Mouse (Mus musculus) embryonic facial prominence, embryonic 10.5 days (tissue): ENCODE measurements around the gene Gucy2d. TPM values are rescaled to one million over a fixed set of nuclear protein-coding genes. Genes with fewer than 3 reads are reported as not detected.
A peak's percentile ranks its signal among the peaks of the same experiment; 100 is the strongest.

ENCODE experiments used
- DNase-seq: peaks from one replicate; pipeline ENCODE4 v3.0.0-alpha.2; 2017; ENCODE audit warnings: low spot score
- H3K27ac ChIP-seq: fragments of 300-500 bp; sonication (generic); replicated peaks from 2 replicates; pipeline ENCODE4 v1.5.1; 2016; ENCODE audit warnings: mild to moderate bottlenecking
- H3K27me3 ChIP-seq: fragments of 300-500 bp; sonication (generic); replicated peaks from 2 replicates; pipeline ENCODE4 v1.6.1; 2016; ENCODE audit warnings: low read depth, mild to moderate bottlenecking; ENCODE audit not compliant: poor library complexity, severe bottlenecking
- H3K36me3 ChIP-seq: fragments of 300-500 bp; sonication (generic); replicated peaks from 2 replicates; pipeline ENCODE4 v1.6.1; 2016; ENCODE audit warnings: mild to moderate bottlenecking, moderate library complexity
- H3K4me1 ChIP-seq: fragments of 300-500 bp; sonication (generic); 2 replicates; pipeline ENCODE4 v1.6.1; 2016
- H3K4me3 ChIP-seq: fragments of 300-500 bp; sonication (generic); 2 replicates; pipeline ENCODE4 v1.5.1; 2016; ENCODE audit warnings: mild to moderate bottlenecking, moderate library complexity
- H3K9me3 ChIP-seq: fragments of 300-500 bp; sonication (generic); 2 replicates; pipeline ENCODE4 v1.6.1; 2016; ENCODE audit warnings: mild to moderate bottlenecking
- WGBS: fragments of 180-500 bp; shearing (Covaris S2); methylation state at CpG from one replicate; pipeline ENCODE4 v1.1.7; 2016; 5-methylcytosine and 5-hydroxymethylcytosine counted together
- polyA plus RNA-seq: library from polyadenylated mRNA; unstranded; fragments of >200 nt; fragmentation: Nextera tagmentation; extraction: Ambion mirVana; gene quantifications from 2 replicates; pipeline ENCODE4 v1.2.1, GENCODE M21; 2016

Gucy2d gene
- polyA plus RNA-seq, 1 experiment from 2014 or later: not detected

DNA sequence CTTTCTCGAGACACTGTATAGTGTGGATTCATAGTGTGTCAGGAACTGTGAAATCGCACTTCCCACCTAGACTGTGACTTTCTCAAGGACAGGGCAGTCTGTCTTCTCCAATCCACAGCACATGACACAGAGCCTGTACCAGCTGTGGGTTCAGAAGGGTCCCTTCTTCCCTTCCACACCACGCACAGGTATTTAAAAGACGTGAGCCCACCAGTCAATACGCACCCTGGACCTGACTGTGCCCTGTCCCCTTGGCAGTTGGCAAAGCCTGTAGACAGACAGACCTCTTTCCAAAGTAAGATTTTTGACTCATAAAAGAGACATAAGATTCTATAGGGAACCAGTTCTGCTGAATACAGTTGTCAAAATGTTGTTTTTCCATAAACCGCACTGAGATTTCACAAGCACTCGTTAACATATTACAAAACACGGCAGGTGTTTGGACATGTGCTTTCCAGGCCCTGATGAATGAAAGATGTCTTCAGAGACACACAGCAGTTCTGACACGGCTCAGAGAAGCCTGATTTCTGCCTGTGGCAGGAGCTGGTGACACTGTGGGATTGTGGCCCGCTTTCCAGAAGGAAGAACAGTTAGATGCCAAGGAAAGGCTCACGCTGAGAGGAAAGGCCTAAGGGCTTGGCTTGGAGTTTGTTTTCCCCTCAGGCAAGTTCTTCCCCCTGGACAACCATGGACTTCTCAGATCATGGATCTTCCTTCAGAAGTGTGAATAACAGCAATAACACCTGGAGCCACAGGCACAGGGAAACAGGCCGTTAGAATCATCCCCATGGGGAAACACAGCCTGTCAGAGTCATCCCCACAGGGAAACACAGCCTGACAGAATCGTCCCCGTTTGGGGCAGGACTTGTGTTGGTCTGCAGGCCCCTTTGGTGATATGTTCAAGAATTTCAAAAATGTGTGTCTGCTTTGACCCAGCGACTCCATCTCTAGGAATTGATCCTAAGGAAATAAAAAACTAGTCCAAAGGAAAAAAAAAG lies 71.0 kb downstream of the Gucy2d start:
- DNase-seq: no peak
- peak overlapping the region; percentile 54; the same call in 1 of the 2 replicates for H3K27ac ChIP-seq
- WGBS: 70% methylated on average over 15 of the region's 15 CpGs

DNA sequence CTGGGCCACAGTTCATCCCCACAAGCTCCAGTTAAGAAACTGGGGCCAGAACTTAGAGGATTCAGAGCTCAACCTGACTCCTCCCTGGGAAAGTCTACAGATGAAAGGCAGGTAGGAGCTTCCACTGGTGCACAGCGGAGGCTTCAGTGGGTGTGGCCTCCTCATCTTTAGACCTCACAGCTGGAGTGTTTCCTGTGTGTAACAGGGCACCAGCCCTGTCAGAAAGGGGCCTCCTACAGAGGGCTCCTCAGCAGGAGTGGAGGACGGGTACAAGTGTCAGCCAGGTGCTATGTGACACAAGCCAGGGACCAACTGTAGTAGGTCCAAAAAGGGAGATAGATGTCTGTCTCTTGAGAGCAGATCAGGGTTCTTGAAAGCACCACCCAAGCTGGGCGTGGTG lies 73.0 kb downstream of the Gucy2d start:
- Histone ChIP-seq H3K9me3 (no peaks in the 10 kb centered on the region), H3K4me1 (peaks cover 4% of the 10 kb centered on the region), H3K27ac (no peak overlapping the region), H3K27me3 (no peaks in the 10 kb centered on the region), H3K4me3 (no peak overlapping the region), H3K36me3 (no peaks in the 10 kb centered on the region)
- no peak for DNase-seq
- 66% methylated on average over 3 of the region's 3 CpGs for WGBS

More for the DNA sequence above, 71.0 kb downstream of the Gucy2d start:
- no peaks in the 10 kb centered on the region for H3K27me3 ChIP-seq
- H3K4me3 ChIP-seq: no peak overlapping the region
- peaks cover 4% of the 10 kb centered on the region for H3K4me1 ChIP-seq
- H3K9me3 ChIP-seq: no peaks in the 10 kb centered on the region
- no peaks in the 10 kb centered on the region for H3K36me3 ChIP-seq

DNA sequence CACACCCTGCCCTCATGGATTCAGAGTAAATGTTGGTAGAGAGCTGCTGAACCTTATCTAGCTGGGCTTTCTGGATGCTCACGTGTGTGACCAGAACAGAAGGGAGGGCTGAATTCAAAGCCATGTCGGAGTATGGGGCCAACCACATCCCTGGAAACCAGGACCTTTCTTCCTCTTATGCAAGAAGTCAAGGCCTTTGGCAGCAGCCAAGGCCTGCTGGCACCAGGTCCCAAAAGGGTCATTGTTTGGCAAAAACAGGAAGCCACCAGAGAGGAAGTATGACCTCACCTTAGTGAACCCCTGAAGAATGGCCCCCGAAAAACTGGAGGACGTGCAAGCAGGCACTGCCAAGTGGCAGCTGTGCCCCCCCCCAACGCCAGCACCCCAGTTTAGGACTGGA lies 82.4 kb downstream of the Gucy2d start:
- Histone ChIP-seq H3K27me3 (peaks cover 16% of the 10 kb centered on the region), H3K4me1 (peaks cover 13% of the 10 kb centered on the region), H3K36me3 (no peaks in the 10 kb centered on the region), H3K9me3 (no peaks in the 10 kb centered on the region), H3K4me3 (no peak overlapping the region), H3K27ac (no peak overlapping the region)
- no peak for DNase-seq
- WGBS: 77% methylated on average over 5 of the region's 5 CpGs

DNA sequence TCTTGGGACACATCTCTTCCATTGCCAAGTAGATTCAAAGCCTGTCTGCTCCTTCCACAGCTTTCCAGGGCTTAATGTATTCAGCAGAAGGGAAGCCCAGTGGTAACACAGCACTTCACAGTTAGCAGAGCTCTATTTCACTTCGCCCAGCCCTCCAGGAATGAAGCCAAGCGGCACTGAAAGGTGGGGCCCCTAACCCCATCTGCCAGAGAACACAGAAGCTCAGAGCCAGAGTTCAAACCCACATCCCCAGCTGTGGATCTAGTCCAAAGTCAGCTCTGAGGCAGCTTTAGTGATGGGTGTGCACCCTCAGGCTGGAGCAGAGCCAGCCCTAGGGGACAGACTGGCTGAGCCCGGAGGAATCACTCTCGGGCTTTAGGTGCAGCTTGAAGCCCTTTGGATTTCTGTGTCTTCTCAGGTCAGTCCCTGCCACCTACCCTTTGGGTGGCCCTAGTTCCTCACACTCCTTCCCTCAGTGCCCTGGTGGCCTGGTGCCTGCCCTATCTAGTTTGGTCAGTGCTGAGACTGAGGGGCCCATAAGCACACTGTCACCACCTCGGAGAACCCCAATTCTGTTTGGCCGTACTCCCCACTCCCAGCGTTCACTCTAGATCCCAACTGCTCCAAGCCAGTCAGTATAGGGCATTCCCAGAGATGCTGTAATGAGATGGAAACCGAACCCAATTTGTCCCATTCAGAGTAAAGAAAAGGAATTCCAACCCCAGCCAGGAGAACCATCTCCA lies 83.0 kb downstream of the Gucy2d start:
- H3K4me1 ChIP-seq: peaks cover 13% of the 10 kb centered on the region
- peaks cover 16% of the 10 kb centered on the region for H3K27me3 ChIP-seq
- H3K27ac ChIP-seq: 0 out of 2 replicates have a peak overlapping the region, but pooled peaks have one; percentile 20
- DNase-seq: no peak
- no peaks in the 10 kb centered on the region for H3K36me3 ChIP-seq
- no peaks in the 10 kb centered on the region for H3K9me3 ChIP-seq
- 85% methylated on average over 8 of the region's 8 CpGs for WGBS
- no peak overlapping the region for H3K4me3 ChIP-seq

DNA sequence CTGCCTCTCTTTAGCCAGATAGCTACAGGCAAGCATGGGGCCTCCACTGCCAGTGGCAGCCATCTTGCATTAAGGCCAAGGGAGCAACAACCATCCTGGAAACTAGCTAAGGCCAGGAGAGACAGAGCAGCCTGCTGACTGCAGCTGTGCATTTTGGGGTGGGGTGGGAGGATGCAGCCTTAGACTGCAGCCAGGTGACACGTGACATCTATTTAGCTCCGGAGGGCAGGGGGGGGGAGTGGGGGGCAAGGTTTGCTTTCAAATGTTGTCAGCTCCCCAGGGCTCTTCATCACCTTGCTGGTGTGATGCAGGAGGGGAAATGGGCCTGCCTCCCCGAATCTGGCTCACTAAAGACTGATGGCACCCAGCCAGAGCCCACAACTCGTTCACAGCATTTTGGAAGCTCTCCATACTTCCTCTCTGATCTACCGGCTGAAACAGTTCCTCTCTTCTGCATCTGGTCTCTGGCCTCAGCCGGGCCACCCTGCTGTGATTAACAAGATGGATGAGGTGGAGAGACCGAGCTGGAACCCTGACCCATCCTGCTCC lies 83.7 kb downstream of the Gucy2d start:
- peak overlapping the region; percentile 1; the same call in 1 of the 2 replicates for H3K27ac ChIP-seq
- WGBS: 21% methylated on average over 7 of the region's 7 CpGs
- H3K4me3 ChIP-seq: 0 out of 2 replicates have a peak overlapping the region, but pooled peaks have one; percentile 5
- H3K9me3 ChIP-seq: no peaks in the 10 kb centered on the region
- no peak for DNase-seq
- no peaks in the 10 kb centered on the region for H3K36me3 ChIP-seq
- H3K4me1 ChIP-seq: peaks cover 13% of the 10 kb centered on the region
- H3K27me3 ChIP-seq: peaks cover 16% of the 10 kb centered on the region

DNA sequence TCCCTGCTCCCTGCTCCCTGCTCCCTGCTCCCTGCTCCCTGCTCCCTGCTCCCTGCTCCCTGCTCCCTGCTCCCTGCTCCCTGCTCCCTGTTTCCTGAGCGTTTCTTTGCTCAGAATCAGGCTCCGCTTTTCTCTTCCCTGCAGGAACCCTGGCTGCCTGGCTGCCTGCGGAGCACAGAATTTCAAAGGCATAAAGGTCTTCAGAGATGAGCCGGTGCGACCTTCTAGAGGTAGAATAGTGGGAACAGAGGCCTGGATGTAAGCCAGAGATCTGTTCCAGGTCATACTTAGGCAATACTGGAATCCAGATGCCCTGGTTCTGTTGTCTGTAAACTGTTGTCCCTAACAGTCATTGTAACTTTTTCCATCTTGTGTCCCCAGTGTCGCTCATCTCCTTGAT lies 84.2 kb downstream of the Gucy2d start:
- no peak overlapping the region for H3K4me3 ChIP-seq
- H3K27ac ChIP-seq: no peak overlapping the region; the same call in 1 of the 2 replicates

DNA sequence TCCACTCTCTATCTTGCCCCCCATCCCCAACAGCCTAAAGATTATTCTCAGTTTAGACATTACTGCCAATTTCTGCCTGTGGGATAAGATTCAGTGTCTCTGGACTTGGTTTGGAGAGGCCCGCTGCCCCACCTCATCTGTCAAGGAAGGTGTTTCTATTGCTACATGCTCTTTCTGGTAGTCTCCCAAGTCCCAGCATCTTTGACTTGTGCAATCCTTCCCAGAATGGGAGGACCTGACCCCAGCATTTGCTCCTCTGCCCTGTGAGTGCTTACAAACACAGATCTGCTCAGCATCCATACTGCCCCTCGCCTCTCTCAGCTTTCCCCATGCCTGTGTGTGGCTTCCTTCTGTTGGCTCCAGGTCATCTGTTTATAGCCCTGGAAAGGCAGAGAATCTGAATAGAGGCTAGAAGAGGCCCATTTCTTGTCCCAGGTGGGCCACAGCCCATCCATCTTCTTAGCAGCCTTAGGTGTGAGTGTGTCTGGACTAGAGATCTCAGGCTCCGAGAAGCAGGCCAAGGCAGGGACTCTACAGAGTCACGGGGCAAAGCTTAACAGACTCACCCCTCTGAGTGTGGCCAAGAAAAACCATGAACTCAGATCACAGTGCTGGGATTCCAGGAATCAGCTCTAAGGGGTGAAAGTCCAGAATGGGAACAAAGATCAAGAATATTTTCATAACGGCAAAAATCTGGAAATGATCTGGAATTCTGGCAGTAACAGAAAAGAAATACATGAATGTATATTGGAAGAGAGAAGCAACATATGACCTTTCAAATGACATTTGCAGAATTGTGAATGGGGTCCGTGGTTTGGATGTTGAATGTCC lies 84.9 kb downstream of the Gucy2d start:
- DNase-seq: no peak
- Histone ChIP-seq H3K4me3 (no peak overlapping the region), H3K27me3 (peaks cover 16% of the 10 kb centered on the region), H3K36me3 (no peaks in the 10 kb centered on the region), H3K9me3 (no peaks in the 10 kb centered on the region), H3K27ac (no peak overlapping the region), H3K4me1 (peaks cover 13% of the 10 kb centered on the region)
- 83% methylated on average over 6 of the region's 6 CpGs for WGBS

More for the DNA sequence above, 84.2 kb downstream of the Gucy2d start:
- DNase-seq: no peak
- no peaks in the 10 kb centered on the region for H3K36me3 ChIP-seq
- H3K9me3 ChIP-seq: no peaks in the 10 kb centered on the region
- H3K4me1 ChIP-seq: peaks cover 13% of the 10 kb centered on the region
- 28% methylated on average over 6 of the region's 6 CpGs for WGBS
- peaks cover 16% of the 10 kb centered on the region for H3K27me3 ChIP-seq

Other genes with a start within 250 kb of the Gucy2d start
- gene B3gnt6, start 240.9 kb upstream of the Gucy2d start, polyA plus RNA-seq: not detected in 2 replicates
- 18.0 and 21.3 TPM in 2 replicates for gene Acer3, start 119.2 kb upstream of the Gucy2d start, polyA plus RNA-seq
- gene Tsku, start 79.1 kb upstream of the Gucy2d start, polyA plus RNA-seq: 9.7 and 10.9 TPM in 2 replicates
- 3.6 and 3.7 TPM in 2 replicates for gene Lrrc32, start 48.9 kb downstream of the Gucy2d start, polyA plus RNA-seq
- 46.3 and 47.6 TPM in 2 replicates for gene Emsy, start 216.4 kb downstream of the Gucy2d start, polyA plus RNA-seq